Mouse (Mus musculus) CH12.LX (cell line): ENCODE data around the gene Serpini2.

Source experiments
- CHD1 ChIP-seq: IDR thresholded peaks from 2 replicates; pipeline ENCODE4 v1.6.1; 2012; ENCODE audit warnings: low read depth, low read length, improper control_type of control experiment, inconsistent platforms
- CTCF ChIP-seq, 2 experiments: IDR thresholded peaks in 1 of 2; conservative IDR thresholded peaks in 1 of 2; 2 replicates each; pipeline ENCODE4 v1.5.1; 2011 to 2012; ENCODE audit warnings: low read depth in 2 of 2, low read length in 2 of 2, improper control_type of control experiment in 1 of 2, inconsistent platforms in 1 of 2, mild to moderate bottlenecking in 1 of 2, moderate library complexity in 1 of 2
- ELF1 ChIP-seq: IDR thresholded peaks from 2 replicates; pipeline ENCODE4 v1.6.1; 2014; ENCODE audit warnings: low read depth, mild to moderate bottlenecking, inconsistent platforms, low read length, improper control_type of control experiment
- EP300 ChIP-seq: IDR thresholded peaks from 2 replicates; pipeline ENCODE4 v1.6.1; 2011; ENCODE audit warnings: low read length, improper control_type of control experiment
- JUND ChIP-seq: conservative IDR thresholded peaks from 2 replicates; pipeline ENCODE4 v1.6.1; 2011; ENCODE audit warnings: low read depth, low read length, improper control_type of control experiment
- POLR2A ChIP-seq: IDR thresholded peaks from 2 replicates; pipeline ENCODE4 v1.6.1; 2011; ENCODE audit warnings: low read depth, mild to moderate bottlenecking, improper control_type of control experiment, low read length
- POLR2AphosphoS2 ChIP-seq: IDR thresholded peaks from 2 replicates; pipeline ENCODE4 v1.6.1; 2011; ENCODE audit warnings: low read depth, low read length, improper control_type of control experiment
- RCOR1 ChIP-seq: conservative IDR thresholded peaks from 2 replicates; pipeline ENCODE4 v1.6.1; 2012; ENCODE audit warnings: low read depth, mild to moderate bottlenecking, inconsistent platforms, low read length, improper control_type of control experiment
- ZC3H11A ChIP-seq: IDR thresholded peaks from 2 replicates; pipeline ENCODE4 v1.6.1; 2012; ENCODE audit warnings: low read depth, mild to moderate bottlenecking, inconsistent platforms, low read length, improper control_type of control experiment

GRCm38 (mm10) chr3:75301072-75301471 lies 31.2 kb upstream of the Serpini2 start:
- no peak for TF ChIP-seq JUND
- no peak for TF ChIP-seq RCOR1
- TF ChIP-seq CTCF (conservative IDR thresholded peaks at IDR 0.05 in 1 of 2, IDR thresholded peaks at IDR 0.05 in 1 of 2; ENCODE audit: low read depth in 2 of 2, low read length in 2 of 2) = no peak
- no peak for TF ChIP-seq POLR2AphosphoS2
- TF ChIP-seq EP300 = no peak
- no peak for TF ChIP-seq ZC3H11A
- TF ChIP-seq CHD1 = no peak
- no peak for TF ChIP-seq POLR2A
- no peak for TF ChIP-seq ELF1
